Mouse (Mus musculus) bone marrow, adult 2 months (tissue): ENCODE data around the gene Gtf3c6.

Experiments
- CTCF ChIP-seq: fragments of 200-500 bp; IDR thresholded peaks from 2 replicates; pipeline ENCODE4 v1.5.1; 2011; ENCODE audit warnings: low read length, control low read depth; ENCODE audit not compliant: control insufficient read depth, insufficient read depth
- POLR2A ChIP-seq: fragments of 200-500 bp; IDR thresholded peaks from 2 replicates; pipeline ENCODE4 v1.6.1; 2011; ENCODE audit warnings: low read depth, mild to moderate bottlenecking, control low read depth, low read length, borderline replicate concordance; ENCODE audit not compliant: control insufficient read depth

- TF ChIP-seq POLR2A: no peak
- no peak for TF ChIP-seq CTCF
These were observed 4.3 kb upstream of the Gtf3c6 start for GRCm38 (mm10) chr10:40262200-40262599.
